Mouse (Mus musculus) C2C12 (cell line): Measurements from ENCODE around the gene Snx9.

Experiments
- CEBPB ChIP-seq: IDR thresholded peaks from one replicate; pipeline ENCODE4 v1.6.1; 2011; ENCODE audit warnings: low read depth, mild to moderate bottlenecking, control low read depth, moderate library complexity
- CTCF ChIP-seq: IDR thresholded peaks from one replicate; pipeline ENCODE4 v1.5.1; 2011; ENCODE audit not compliant: control insufficient read depth, insufficient read depth, insufficient read length
- FOSL1 ChIP-seq: IDR thresholded peaks from one replicate; pipeline ENCODE4 v1.8.0; 2011; ENCODE audit warnings: mild to moderate bottlenecking, low read length; ENCODE audit not compliant: poor library complexity, insufficient read depth, severe bottlenecking
- MAX ChIP-seq: IDR thresholded peaks from one replicate; pipeline ENCODE4 v1.6.1; 2011; ENCODE audit warnings: mild to moderate bottlenecking, control low read depth
- MYOD1 ChIP-seq: IDR thresholded peaks from one replicate; pipeline ENCODE4 v1.6.1; 2011; ENCODE audit warnings: low read depth; ENCODE audit not compliant: control insufficient read depth, insufficient read length
- USF1 ChIP-seq: IDR thresholded peaks from one replicate; pipeline ENCODE4 v1.6.1; 2011; ENCODE audit warnings: low read depth, mild to moderate bottlenecking, control low read depth, moderate library complexity

GRCm38 (mm10) chr17:5795878-5796277, 45.3 kb upstream of the Snx9 start:
- TF ChIP-seq MAX = no peak
- peak; percentile 91 for TF ChIP-seq CTCF
- TF ChIP-seq USF1 = no peak
- TF ChIP-seq CEBPB = no peak
- TF ChIP-seq FOSL1 = no peak
- TF ChIP-seq MYOD1 = no peak
